Mouse (Mus musculus): ENCODE data around the gene Ccnd2.

Gene Ccnd2

DNA sequence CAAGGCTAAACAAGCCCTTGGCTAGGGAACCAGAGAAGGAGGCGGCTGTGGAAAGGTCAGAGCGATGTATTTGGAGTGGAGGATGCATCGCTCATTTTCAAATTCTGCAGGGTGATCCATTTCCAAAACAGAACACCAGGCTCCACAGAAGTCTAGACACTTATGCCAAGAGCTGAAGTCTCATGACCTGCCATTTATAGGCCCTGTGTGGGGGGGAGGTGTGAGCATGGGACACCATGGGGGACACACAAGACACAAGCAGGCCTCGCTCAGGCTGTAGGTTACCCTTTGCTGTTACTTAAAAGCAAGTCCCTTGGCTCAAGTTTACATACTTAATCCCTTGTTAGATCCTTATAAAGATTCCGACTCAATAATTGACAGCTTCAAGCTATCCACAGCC lies 45.8 kb downstream of the Ccnd2 start:
- DNase-seq = no peak

DNA sequence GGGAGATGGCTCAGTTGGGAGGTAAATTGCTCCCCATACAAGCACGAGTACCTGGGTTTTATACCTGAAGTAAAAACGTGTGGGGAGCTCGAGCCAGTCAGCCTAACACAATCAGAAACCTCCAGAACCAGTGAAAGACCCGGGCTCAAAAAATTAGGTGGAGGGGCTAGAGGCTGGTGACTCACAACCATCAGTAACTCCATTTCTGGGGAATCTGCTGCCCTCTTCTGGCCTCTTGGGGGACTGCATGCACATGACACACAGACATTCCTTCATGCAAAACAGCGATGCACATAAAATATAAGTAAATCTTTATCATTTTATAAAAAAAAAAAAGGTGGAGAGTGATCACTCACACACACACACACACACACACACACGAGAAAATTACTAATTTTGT lies 46.9 kb downstream of the Ccnd2 start:
- no peak for DNase-seq

- no peak for DNase-seq
These were observed 47.5 kb downstream of the Ccnd2 start for GRCm38 (mm10) chr6:127104396-127105029.

DNA sequence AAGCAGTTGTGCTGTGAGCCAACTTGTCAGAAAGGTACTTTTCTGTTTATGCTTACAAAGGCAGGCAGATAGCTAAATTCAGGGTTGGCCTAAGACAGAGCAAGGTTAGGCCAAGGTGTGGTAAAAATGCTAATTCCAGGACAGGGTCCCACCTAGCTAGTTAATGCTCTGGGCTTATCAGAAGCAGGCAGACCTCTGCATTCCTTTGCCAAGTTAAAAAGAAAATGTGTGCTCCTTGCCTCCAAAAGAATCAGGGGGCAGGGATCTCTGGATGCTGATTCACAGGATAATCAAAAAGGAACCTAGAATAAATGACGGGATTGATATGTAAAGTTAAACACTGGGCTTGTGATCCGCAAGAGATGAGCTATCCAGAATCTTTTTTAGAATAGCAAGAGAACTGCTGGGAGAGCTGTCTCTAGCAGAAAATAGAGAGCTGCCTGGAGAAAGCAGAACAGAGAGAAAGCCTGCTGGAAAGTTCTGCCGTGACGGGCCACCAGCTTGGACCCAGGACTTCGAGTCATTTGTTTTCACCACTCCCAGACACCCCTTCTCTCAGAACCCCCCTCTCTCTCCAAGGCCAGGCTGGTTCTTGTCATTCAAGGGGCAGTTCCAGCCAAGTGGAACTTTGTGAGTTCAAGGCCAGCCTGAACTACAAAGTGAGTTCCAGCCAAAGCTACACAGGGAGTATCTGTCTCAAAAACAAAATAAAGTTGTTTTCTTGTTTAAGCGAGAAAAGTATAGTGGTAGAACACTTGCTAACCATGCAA lies 48.3 kb downstream of the Ccnd2 start:
- no peak for DNase-seq

DNA sequence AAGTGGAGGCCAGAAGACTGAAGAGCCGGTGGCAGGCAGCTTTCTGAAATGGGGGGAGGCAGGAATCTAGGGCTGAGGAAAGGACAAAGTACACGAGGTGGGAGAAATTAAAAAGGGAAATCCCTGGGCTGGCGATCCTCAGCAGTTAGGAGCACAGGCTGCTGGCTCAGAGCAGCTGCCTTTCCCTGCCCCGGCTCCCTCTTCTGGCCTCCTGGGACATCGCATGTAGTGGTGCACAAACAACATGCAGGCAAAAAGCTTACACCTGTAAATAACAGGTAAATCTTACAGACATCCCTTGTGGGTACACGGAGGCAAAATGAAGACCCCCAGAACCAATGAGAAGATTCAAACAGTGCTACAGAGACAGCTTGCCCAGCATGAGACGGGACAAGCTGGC lies 57.4 kb downstream of the Ccnd2 start:
- no peak for DNase-seq

DNA sequence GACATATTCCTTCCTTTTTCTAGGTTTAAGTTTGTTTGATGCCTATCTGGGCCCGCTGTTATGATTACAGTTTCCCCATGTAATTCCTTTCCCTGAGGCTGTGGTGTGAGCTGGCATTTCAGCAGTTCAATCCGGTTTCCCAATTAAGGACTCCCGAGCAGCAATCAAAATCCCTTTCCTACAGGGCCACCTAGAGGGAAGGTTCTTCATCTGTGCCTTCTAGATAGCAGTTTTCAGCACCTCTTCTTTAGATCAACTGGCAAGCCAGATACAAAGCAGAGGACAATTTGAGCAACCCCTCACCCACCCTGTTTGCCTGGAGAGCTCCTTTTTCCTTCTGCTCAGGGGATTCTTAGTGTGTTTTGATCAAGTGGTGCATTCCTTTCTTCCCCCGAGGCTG lies 65.3 kb downstream of the Ccnd2 start:
- DNase-seq = no peak

- no peak for DNase-seq
These were observed 70.2 kb downstream of the Ccnd2 start for GRCm38 (mm10) chr6:127081820-127082219.

DNA sequence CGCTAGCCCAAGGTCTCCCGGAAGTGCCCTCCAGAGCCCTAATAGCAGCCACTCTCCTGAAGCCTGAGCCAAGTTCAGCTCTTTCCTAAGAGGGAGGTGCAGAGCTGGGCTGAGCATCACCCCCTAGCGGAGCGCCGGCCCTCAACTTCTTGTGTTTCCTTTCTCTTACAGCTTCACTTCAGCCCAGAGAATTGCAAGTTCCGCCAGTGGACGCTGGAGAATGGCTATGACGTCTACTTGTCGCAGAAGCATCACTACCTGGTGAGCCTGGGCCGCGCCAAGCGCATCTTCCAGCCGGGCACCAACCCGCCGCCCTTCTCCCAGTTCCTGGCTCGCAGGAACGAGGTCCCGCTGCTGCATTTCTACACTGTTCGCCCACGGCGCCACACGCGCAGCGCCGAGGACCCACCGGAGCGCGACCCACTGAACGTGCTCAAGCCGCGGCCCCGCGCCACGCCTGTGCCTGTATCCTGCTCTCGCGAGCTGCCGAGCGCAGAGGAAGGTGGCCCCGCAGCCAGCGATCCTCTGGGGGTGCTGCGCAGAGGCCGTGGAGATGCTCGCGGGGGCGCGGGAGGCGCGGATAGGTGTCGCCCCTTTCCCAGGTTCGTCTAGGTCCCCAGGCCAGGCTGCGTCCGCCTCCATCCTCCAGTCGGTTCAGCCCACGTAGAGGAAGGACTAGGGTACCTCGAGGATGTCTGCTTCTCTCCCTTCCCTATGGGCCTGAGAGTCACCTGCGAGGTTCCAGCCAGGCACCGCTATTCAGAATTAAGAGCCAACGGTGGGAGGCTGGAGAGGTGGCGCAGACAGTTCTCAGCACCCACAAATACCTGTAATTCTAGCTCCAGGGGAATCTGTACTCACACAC lies 71.9 kb downstream of the Ccnd2 start:
- peak; percentile 77 for DNase-seq

Measured in cerebellum, adult 11-12 months (tissue).